Mouse (Mus musculus): ENCODE measurements around the gene Slc2a3. TPM values are rescaled to one million over a fixed set of nuclear protein-coding genes. Genes with fewer than 3 reads are reported as not detected.
"Not testable (repeated sequence)": the region's sequence is repeated elsewhere in the genome, so short reads cannot be mapped to it uniquely, and the experiment has no call there.

Gene Slc2a3
- polyA plus RNA-seq, 1 experiment from 2014 or later: 21.1 TPM

GRCm38 (mm10) chr6:122768256-122768655 lies 33.2 kb downstream of the Slc2a3 start:
- H3K4me1 ChIP-seq (replicated peaks): peaks cover 36% of the 10 kb centered on the region
- no peaks in the 10 kb centered on the region for H3K36me3 ChIP-seq
- H3K9ac ChIP-seq: no peak overlapping the region
- peaks cover 6% of the 10 kb centered on the region; the same call in 1 of the 2 replicates for H3K27me3 ChIP-seq
- H3K4me3 ChIP-seq: no peak overlapping the region
- 61% methylated on average over 5 of the region's 5 CpGs for WGBS
- no peak for ATAC-seq (ENCODE audit: low FRiP score)
- no peak overlapping the region for H3K4me2 ChIP-seq
- H3K9me3 ChIP-seq: no peaks in the 10 kb centered on the region
- no peak overlapping the region for H3K27ac ChIP-seq

- 54% methylated on average over 3 of the region's 3 CpGs for WGBS
- H3K4me2 ChIP-seq; H3K36me3 ChIP-seq; H3K9ac ChIP-seq; ATAC-seq (ENCODE audit: low FRiP score); H3K9me3 ChIP-seq; H3K27ac ChIP-seq; H3K4me3 ChIP-seq: not testable (repeated sequence)
- H3K4me1 ChIP-seq (replicated peaks): peaks cover 36% of the 10 kb centered on the region
- peaks cover 13% of the 10 kb centered on the region; the same call in 1 of the 2 replicates for H3K27me3 ChIP-seq
Measured at GRCm38 (mm10) chr6:122767012-122767411, 34.4 kb downstream of the Slc2a3 start.

GRCm38 (mm10) chr6:122766145-122766968 lies 35.1 kb downstream of the Slc2a3 start:
- Histone ChIP-seq H3K9ac (peak overlapping the region; percentile 82), H3K4me1 (replicated peaks) (peaks cover 36% of the 10 kb centered on the region), H3K9me3 (no peaks in the 10 kb centered on the region), H3K4me2 (peak overlapping the region; percentile 72), H3K27me3 (peaks cover 15% of the 10 kb centered on the region; the same call in 1 of the 2 replicates), H3K4me3 (peak overlapping the region; percentile 55), H3K36me3 (no peaks in the 10 kb centered on the region), H3K27ac (peak overlapping the region; percentile 96; the same call in 1 of the 2 replicates)
- 24% methylated on average over 5 of the region's 5 CpGs for WGBS
- no peak for ATAC-seq (ENCODE audit: low FRiP score)

- peak overlapping the region; percentile 55 for H3K4me3 ChIP-seq
- ATAC-seq (ENCODE audit: low FRiP score): no peak
- H3K4me1 ChIP-seq (replicated peaks): peaks cover 34% of the 10 kb centered on the region
- peak overlapping the region; percentile 82 for H3K9ac ChIP-seq
- H3K9me3 ChIP-seq: no peaks in the 10 kb centered on the region
- no peaks in the 10 kb centered on the region for H3K36me3 ChIP-seq
- 4% methylated on average over 9 of the region's 9 CpGs for WGBS
- peak overlapping the region; percentile 72 for H3K4me2 ChIP-seq
- peak overlapping the region; percentile 96 for H3K27ac ChIP-seq
- H3K27me3 ChIP-seq: peaks cover 15% of the 10 kb centered on the region; the same call in 1 of the 2 replicates
Measured at GRCm38 (mm10) chr6:122765298-122765956, 36.0 kb downstream of the Slc2a3 start.

GRCm38 (mm10) chr6:122764446-122765297 lies 36.8 kb downstream of the Slc2a3 start:
- peak overlapping the region; percentile 55 for H3K4me3 ChIP-seq
- WGBS: under 1% methylated on average over 56 of the region's 56 CpGs
- peak overlapping the region; percentile 82 for H3K9ac ChIP-seq
- peak; percentile 91 for ATAC-seq (ENCODE audit: low FRiP score)
- no peaks in the 10 kb centered on the region for H3K9me3 ChIP-seq
- H3K36me3 ChIP-seq: no peaks in the 10 kb centered on the region
- H3K27me3 ChIP-seq: peaks cover 15% of the 10 kb centered on the region; the same call in 1 of the 2 replicates
- H3K27ac ChIP-seq: peak overlapping the region; percentile 96
- peak overlapping the region; percentile 72 for H3K4me2 ChIP-seq
- H3K4me1 ChIP-seq (replicated peaks): peaks cover 27% of the 10 kb centered on the region

- H3K36me3 ChIP-seq: no peaks in the 10 kb centered on the region
- ATAC-seq (ENCODE audit: low FRiP score): peak; percentile 36
- H3K27ac ChIP-seq: peak overlapping the region; percentile 96
- peak overlapping the region; percentile 82 for H3K9ac ChIP-seq
- peak overlapping the region; percentile 55 for H3K4me3 ChIP-seq
- H3K27me3 ChIP-seq: peaks cover 15% of the 10 kb centered on the region; the same call in 1 of the 2 replicates
- H3K4me1 ChIP-seq (replicated peaks): peaks cover 23% of the 10 kb centered on the region
- no peaks in the 10 kb centered on the region for H3K9me3 ChIP-seq
- WGBS: 32% methylated on average over 17 of the region's 17 CpGs
- H3K4me2 ChIP-seq: peak overlapping the region; percentile 72
Measured at GRCm38 (mm10) chr6:122763844-122764445, 37.5 kb downstream of the Slc2a3 start.

GRCm38 (mm10) chr6:122762952-122763700 lies 38.3 kb downstream of the Slc2a3 start:
- no peak overlapping the region for H3K4me3 ChIP-seq
- peaks cover 15% of the 10 kb centered on the region; the same call in 1 of the 2 replicates for H3K27me3 ChIP-seq
- peaks cover 23% of the 10 kb centered on the region for H3K4me1 ChIP-seq (replicated peaks)
- no peak for ATAC-seq (ENCODE audit: low FRiP score)
- H3K36me3 ChIP-seq: no peaks in the 10 kb centered on the region
- no peaks in the 10 kb centered on the region for H3K9me3 ChIP-seq
- WGBS: 76% methylated on average over 11 of the region's 11 CpGs
- peak overlapping the region; percentile 96; the same call in 1 of the 2 replicates for H3K27ac ChIP-seq
- peak overlapping the region; percentile 82; the same call in 1 of the 2 replicates for H3K9ac ChIP-seq
- H3K4me2 ChIP-seq: no peak overlapping the region

GRCm38 (mm10) chr6:122762480-122762879 lies 39.0 kb downstream of the Slc2a3 start:
- Histone ChIP-seq H3K9ac (no peak overlapping the region), H3K27me3 (peaks cover 15% of the 10 kb centered on the region; the same call in 1 of the 2 replicates), H3K4me3 (no peak overlapping the region), H3K4me2 (no peak overlapping the region), H3K27ac (no peak overlapping the region), H3K36me3 (no peaks in the 10 kb centered on the region), H3K9me3 (no peaks in the 10 kb centered on the region), H3K4me1 (replicated peaks) (peaks cover 23% of the 10 kb centered on the region)
- ATAC-seq (ENCODE audit: low FRiP score): no peak
- 93% methylated on average over 3 of the region's 3 CpGs for WGBS

- peak overlapping the region; percentile 51 for H3K4me2 ChIP-seq
Measured at GRCm38 (mm10) chr6:122761901-122762300, 39.5 kb downstream of the Slc2a3 start.

GRCm38 (mm10) chr6:122761011-122761599 lies 40.3 kb downstream of the Slc2a3 start:
- H3K9me3 ChIP-seq: no peaks in the 10 kb centered on the region
- H3K36me3 ChIP-seq: no peaks in the 10 kb centered on the region
- peaks cover 18% of the 10 kb centered on the region for H3K4me1 ChIP-seq (replicated peaks)
- H3K27ac ChIP-seq: peak overlapping the region; percentile 58; the same call in 1 of the 2 replicates
- H3K4me3 ChIP-seq: peak overlapping the region; percentile 43
- H3K27me3 ChIP-seq: peaks cover 15% of the 10 kb centered on the region; the same call in 1 of the 2 replicates
- ATAC-seq (ENCODE audit: low FRiP score): peak; percentile 55
- H3K9ac ChIP-seq: peak overlapping the region; percentile 65
- H3K4me2 ChIP-seq: peak overlapping the region; percentile 51
- WGBS: under 1% methylated on average over 11 of the region's 11 CpGs

More at GRCm38 (mm10) chr6:122761901-122762300, 39.5 kb downstream of the Slc2a3 start:
- Histone ChIP-seq H3K36me3 (no peaks in the 10 kb centered on the region), H3K9ac (no peak overlapping the region), H3K4me1 (replicated peaks) (peaks cover 23% of the 10 kb centered on the region), H3K4me3 (peak overlapping the region; percentile 43), H3K27ac (no peak overlapping the region), H3K9me3 (no peaks in the 10 kb centered on the region), H3K27me3 (peaks cover 15% of the 10 kb centered on the region; the same call in 1 of the 2 replicates)
- no peak for ATAC-seq (ENCODE audit: low FRiP score)

Measured in hindbrain, embryonic 13.5 days (tissue).